Mouse (Mus musculus): ENCODE results near the gene Coq10b.

Coq10b gene

GRCm38 (mm10) chr1:55106919-55107585, 54.5 kb downstream of the Coq10b start:
- DNase-seq (ENCODE audit: low spot score): no peak

- no peak for DNase-seq (ENCODE audit: low spot score)
Observed at GRCm38 (mm10) chr1:55107644-55108043, 55.1 kb downstream of the Coq10b start.

DNA sequence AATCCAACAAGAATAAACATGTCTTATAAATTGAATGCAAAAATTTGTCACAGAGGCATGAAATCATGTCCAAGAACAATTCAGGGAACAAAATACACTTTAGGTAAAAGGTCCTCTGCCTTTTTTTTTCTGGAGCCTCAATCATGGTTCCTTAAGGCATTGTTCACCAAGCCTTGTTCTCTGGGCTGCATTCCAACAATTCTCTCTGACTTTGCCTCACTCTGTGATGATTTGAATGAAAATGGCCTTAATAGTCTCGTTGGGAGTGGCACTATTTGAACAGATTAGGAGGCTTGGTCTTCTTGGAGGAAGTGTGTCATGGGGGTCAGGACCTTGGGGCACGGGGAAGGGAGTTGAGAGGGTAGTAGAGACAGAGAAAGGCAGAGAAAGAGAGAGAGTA, 55.9 kb downstream of the Coq10b start:
- DNase-seq (ENCODE audit: low spot score): no peak

DNA sequence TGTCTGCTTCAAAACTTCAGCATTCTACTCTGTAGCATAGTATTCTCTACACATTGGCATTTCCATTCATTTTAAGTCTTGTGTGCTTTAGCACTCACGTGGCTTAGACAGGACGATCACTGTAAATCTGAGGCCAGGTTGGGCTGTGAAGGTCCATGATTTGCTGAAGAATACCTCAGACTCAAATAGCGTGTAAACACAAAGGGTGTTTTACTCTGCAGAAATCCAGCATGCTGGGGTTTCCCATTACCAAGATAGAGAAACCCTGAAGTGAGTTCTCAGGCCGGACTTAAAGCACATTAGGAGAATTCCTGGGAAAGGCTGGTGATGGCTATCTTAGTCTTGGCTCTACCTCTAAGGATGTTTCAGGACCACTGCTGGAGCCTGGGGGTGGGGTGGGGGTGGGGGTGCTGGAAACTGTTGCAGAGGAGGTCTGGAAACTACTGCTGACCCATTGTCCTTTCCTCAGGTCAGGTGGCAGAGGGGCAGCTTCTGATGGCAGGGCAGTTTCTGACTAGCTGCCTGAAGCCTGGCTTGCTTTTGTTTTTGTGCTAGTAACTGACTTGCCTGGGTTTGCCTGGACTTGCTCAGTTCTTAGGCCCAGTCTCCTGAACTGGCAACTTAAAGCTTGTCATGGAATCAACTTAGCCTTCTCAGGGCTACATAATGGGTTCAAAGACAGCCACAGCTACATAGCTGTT, 56.6 kb downstream of the Coq10b start:
- DNase-seq (ENCODE audit: low spot score): no peak

Measured in urinary bladder, postnatal 14 days (tissue).